In genomic region chr5:101766248-101766647, GRCm38 (mm10) we compare ENCODE assay signal across 9 mouse cellular contexts. TPM values are rescaled to one million over a fixed set of nuclear protein-coding genes. Genes with fewer than 3 reads are reported as not detected.
DNase-seq lines count a peak whose midpoint lies in the region; ATAC-seq lines count a peak whose summit lies in the region.
"Had no signal": no experiment of that assay in that cellular context is flagged by ENCODE, and none has a peak within 500 bp of the region (broad histone marks: within the 10 kb centered on the region; RNA-seq: fewer than 3 reads in every experiment).

No protein-coding gene starts in this region.

- WGBS in forebrain, embryonic 14.5 days = 45% methylated on average over 6 of the region's 6 CpGs
- 44% methylated on average over 6 of the region's 6 CpGs for WGBS in forebrain, embryonic 16.5 days
- WGBS in midbrain, embryonic 12.5 days = 44% methylated on average over 6 of the region's 6 CpGs
- WGBS in midbrain, embryonic 14.5 days = 50% methylated on average over 6 of the region's 6 CpGs
- WGBS in limb, embryonic 11.5 days = 27% methylated on average over 6 of the region's 6 CpGs

- no peak for DNase-seq in forebrain, embryonic 14.5 days (ENCODE audit: low spot score)
- no peak for DNase-seq in midbrain, embryonic 14.5 days
- DNase-seq in limb, embryonic 11.5 days (ENCODE audit: low spot score) = peak; percentile 38
- no peak for DNase-seq in thymus, adult 18-20 months
- DNase-seq in right cerebral cortex, postnatal 25 days = no peak

- H3K9me3 ChIP-seq in forebrain, embryonic 14.5 days (replicated peaks; ENCODE audit: control insufficient read depth, low read length) = no peaks in the 10 kb centered on the region
- no peaks in the 10 kb centered on the region for H3K9me3 ChIP-seq in forebrain, embryonic 16.5 days (ENCODE audit: control insufficient read depth, low read length)
- H3K9me3 ChIP-seq in midbrain, embryonic 12.5 days = no peaks in the 10 kb centered on the region
- no peaks in the 10 kb centered on the region for H3K9me3 ChIP-seq in midbrain, embryonic 14.5 days (ENCODE audit: control insufficient read depth, low read length)
- no peaks in the 10 kb centered on the region for H3K9me3 ChIP-seq in limb, embryonic 11.5 days (ENCODE audit: control insufficient read depth, low read length)
- H3K9me3 ChIP-seq: neural tube, embryonic 13.5 days had no signal

- no peak for ATAC-seq in forebrain, embryonic 14.5 days
- no peak for ATAC-seq in forebrain, embryonic 16.5 days
- no peak for ATAC-seq in midbrain, embryonic 12.5 days (ENCODE audit: low FRiP score, low read depth)
- ATAC-seq in midbrain, embryonic 14.5 days (ENCODE audit: low FRiP score, low TSS enrichment) = no peak
- no peak for ATAC-seq in limb, embryonic 11.5 days (ENCODE audit: insufficient number of reproducible peaks, low FRiP score, low TSS enrichment, low read depth)
- no peak for ATAC-seq in cerebellum, adult (ENCODE audit: insufficient number of reproducible peaks, low FRiP score, low TSS enrichment)

- H3K4me2 ChIP-seq in forebrain, embryonic 14.5 days (ENCODE audit: low read length) = no peak overlapping the region; the same call in 1 of the 2 replicates
- no peak overlapping the region for H3K4me2 ChIP-seq in forebrain, embryonic 16.5 days (ENCODE audit: low read length)
- H3K4me2 ChIP-seq in midbrain, embryonic 12.5 days (replicated peaks) = no peak overlapping the region
- H3K4me2 ChIP-seq in midbrain, embryonic 14.5 days (ENCODE audit: low read length) = no peak overlapping the region
- no peak overlapping the region for H3K4me2 ChIP-seq in limb, embryonic 11.5 days (ENCODE audit: low read depth, severe bottlenecking)

- H3K4me1 ChIP-seq in forebrain, embryonic 14.5 days (ENCODE audit: control insufficient read depth, insufficient read depth, low read length) = no peaks in the 10 kb centered on the region; the same call in 1 of the 2 replicates
- peaks cover 5% of the 10 kb centered on the region for H3K4me1 ChIP-seq in forebrain, embryonic 16.5 days (replicated peaks; ENCODE audit: control insufficient read depth, insufficient read depth, low read length)
- peaks cover 3% of the 10 kb centered on the region; the same call in 1 of the 2 replicates for H3K4me1 ChIP-seq in midbrain, embryonic 12.5 days
- 0 out of 2 replicates have a peak, but pooled peaks cover 3% of the 10 kb centered on the region for H3K4me1 ChIP-seq in midbrain, embryonic 14.5 days (ENCODE audit: control insufficient read depth, insufficient read depth, low read length)
- peaks cover 5% of the 10 kb centered on the region; the same call in 1 of the 2 replicates for H3K4me1 ChIP-seq in limb, embryonic 11.5 days (ENCODE audit: control insufficient read depth, insufficient read depth, low read length)

- H3K9ac ChIP-seq in forebrain, embryonic 14.5 days (ENCODE audit: low read length) = no peak overlapping the region
- H3K9ac ChIP-seq in forebrain, embryonic 16.5 days (replicated peaks; ENCODE audit: low read depth, low read length) = no peak overlapping the region
- no peak overlapping the region for H3K9ac ChIP-seq in midbrain, embryonic 12.5 days (replicated peaks)
- H3K9ac ChIP-seq in midbrain, embryonic 14.5 days (replicated peaks; ENCODE audit: low read length) = no peak overlapping the region
- no peak overlapping the region for H3K9ac ChIP-seq in limb, embryonic 11.5 days (ENCODE audit: low read length)

- no peaks in the 10 kb centered on the region for H3K36me3 ChIP-seq in forebrain, embryonic 14.5 days (ENCODE audit: control insufficient read depth, insufficient read depth, low read length)
- H3K36me3 ChIP-seq in forebrain, embryonic 16.5 days (ENCODE audit: control insufficient read depth, insufficient read depth) = no peaks in the 10 kb centered on the region
- no peaks in the 10 kb centered on the region for H3K36me3 ChIP-seq in midbrain, embryonic 12.5 days
- no peaks in the 10 kb centered on the region for H3K36me3 ChIP-seq in midbrain, embryonic 14.5 days (ENCODE audit: control insufficient read depth, insufficient read depth, low read length)
- no peaks in the 10 kb centered on the region for H3K36me3 ChIP-seq in limb, embryonic 11.5 days (ENCODE audit: control insufficient read depth, insufficient read depth, low read length)
- H3K36me3 ChIP-seq: neural tube, embryonic 13.5 days had no signal

- H3K27ac ChIP-seq in forebrain, embryonic 14.5 days (ENCODE audit: low read depth, low read length) = no peak overlapping the region
- no peak overlapping the region for H3K27ac ChIP-seq in forebrain, embryonic 16.5 days (ENCODE audit: low read length)
- no peak overlapping the region for H3K27ac ChIP-seq in midbrain, embryonic 12.5 days (replicated peaks)
- no peak overlapping the region for H3K27ac ChIP-seq in midbrain, embryonic 14.5 days (replicated peaks; ENCODE audit: low read depth, low read length)
- H3K27ac ChIP-seq in limb, embryonic 11.5 days (replicated peaks; ENCODE audit: low read depth, low read length) = no peak overlapping the region
- H3K27ac ChIP-seq: neural tube, embryonic 13.5 days had no signal

- H3K4me3 ChIP-seq in forebrain, embryonic 14.5 days (ENCODE audit: low read depth, low read length) = peak overlapping the region; percentile 64; the same call in 1 of the 2 replicates
- H3K4me3 ChIP-seq in forebrain, embryonic 16.5 days (replicated peaks; ENCODE audit: low read length) = no peak overlapping the region
- H3K4me3 ChIP-seq in midbrain, embryonic 12.5 days = peak overlapping the region; percentile 74; the same call in 1 of the 2 replicates
- H3K4me3 ChIP-seq in midbrain, embryonic 14.5 days (replicated peaks; ENCODE audit: low read depth, low read length) = no peak overlapping the region
- no peak overlapping the region for H3K4me3 ChIP-seq in limb, embryonic 11.5 days (ENCODE audit: low read depth, low read length)

- H3K27me3 ChIP-seq in forebrain, embryonic 14.5 days (replicated peaks; ENCODE audit: control insufficient read depth, insufficient read depth, low read length) = peaks cover 56% of the 10 kb centered on the region
- peaks cover 36% of the 10 kb centered on the region for H3K27me3 ChIP-seq in forebrain, embryonic 16.5 days (replicated peaks; ENCODE audit: control insufficient read depth, insufficient read depth, low read length)
- H3K27me3 ChIP-seq in midbrain, embryonic 12.5 days = peaks cover 74% of the 10 kb centered on the region
- peaks cover 49% of the 10 kb centered on the region for H3K27me3 ChIP-seq in midbrain, embryonic 14.5 days (ENCODE audit: control insufficient read depth, insufficient read depth, low read length)
- H3K27me3 ChIP-seq in limb, embryonic 11.5 days (ENCODE audit: control insufficient read depth, insufficient read depth, low read length) = peaks cover 47% of the 10 kb centered on the region

RNA-seq across cellular contexts. Expression of gene Cds1, which starts 1.3 kb away (rescaled TPM):
- 3.9 and 4.0 TPM in 2 replicates for polyA plus RNA-seq in forebrain, embryonic 14.5 days (2014; fragmentation: Nextera tagmentation; extraction: Ambion mirVana)
- polyA plus RNA-seq in forebrain, embryonic 16.5 days (2015; fragmentation: Nextera tagmentation; extraction: Ambion mirVana) = 4.2 and 4.5 TPM in 2 replicates
- 1.4 and 2.1 TPM in 2 replicates for polyA plus RNA-seq in midbrain, embryonic 12.5 days (2016; fragmentation: Nextera tagmentation; extraction: Ambion mirVana)
- polyA plus RNA-seq in midbrain, embryonic 14.5 days (2014; fragmentation: Nextera tagmentation; extraction: Ambion mirVana) = 4.1 and 5.7 TPM in 2 replicates
- 0.97 and 1.2 TPM in 2 replicates for polyA plus RNA-seq in limb, embryonic 11.5 days (2014; fragmentation: Nextera tagmentation; extraction: Ambion mirVana)

Comparison
In these comparisons a context has a peak if more than half of its experiments do, and no peak if none do; other contexts are left out.
1. H3K4me3 ChIP-seq: peak in forebrain, embryonic 14.5 days (single experiment) and midbrain, embryonic 12.5 days (single experiment); none in forebrain, embryonic 16.5 days (single experiment), midbrain, embryonic 14.5 days (single experiment) and limb, embryonic 11.5 days (single experiment).